Mouse (Mus musculus) lung, postnatal 0 days (tissue): ENCODE measurements at regions not wholly inside any gene's neighbourhood (a gene's known extent, or its start where the extent isn't known, plus 50 kb on each side); places are given as distances from the start of the nearest gene placed in this dataset.

Experiments
- CTCF ChIP-seq: IDR thresholded peaks from 2 replicates; pipeline ENCODE4 v1.5.1; 2016; ENCODE audit warnings: antibody characterized with exemption, mild to moderate bottlenecking
- EP300 ChIP-seq: IDR thresholded peaks from 2 replicates; pipeline ENCODE4 v1.6.1; 2016; ENCODE audit warnings: antibody characterized with exemption, mild to moderate bottlenecking, control low read depth

- TF ChIP-seq CTCF (no peak), EP300 (no peak)
Measured at GRCm38 (mm10) chr4:153018138-153018921, 464.3 kb downstream of the Ajap1 start.
